Mouse (Mus musculus): ENCODE measurements around the gene Cbx6. TPM values are rescaled to one million over a fixed set of nuclear protein-coding genes. Genes with fewer than 3 reads are reported as not detected.
A peak's percentile ranks its signal among the peaks of the same experiment; 100 is the strongest.
"Not testable (repeated sequence)": the region's sequence is repeated elsewhere in the genome, so short reads cannot be mapped to it uniquely, and the experiment has no call there.

Gene Cbx6
- total RNA-seq, 2 experiments from 2014 or later: 7.0 to 7.8 TPM

GRCm38 (mm10) chr15:79832064-79832900 lies 2.2 kb downstream of the Cbx6 start:
- peak; percentile 78 for DNase-seq (ENCODE audit: low spot score)

GRCm38 (mm10) chr15:79830388-79830787 lies 4.1 kb downstream of the Cbx6 start:
- peak; percentile 78 for DNase-seq (ENCODE audit: low spot score)

- no peak for DNase-seq (ENCODE audit: low spot score)
Observed at GRCm38 (mm10) chr15:79829431-79829830, 5.1 kb downstream of the Cbx6 start.

GRCm38 (mm10) chr15:79828366-79829035 lies 6.0 kb downstream of the Cbx6 start:
- DNase-seq (ENCODE audit: low spot score): no peak

- no peak for DNase-seq (ENCODE audit: low spot score)
Observed at GRCm38 (mm10) chr15:79827778-79828210, 6.7 kb downstream of the Cbx6 start.

- no peak for DNase-seq (ENCODE audit: low spot score)
Observed at GRCm38 (mm10) chr15:79827061-79827777, 7.3 kb downstream of the Cbx6 start.

GRCm38 (mm10) chr15:79826221-79826935 lies 8.1 kb downstream of the Cbx6 start:
- no peak for DNase-seq (ENCODE audit: low spot score)

DNA sequence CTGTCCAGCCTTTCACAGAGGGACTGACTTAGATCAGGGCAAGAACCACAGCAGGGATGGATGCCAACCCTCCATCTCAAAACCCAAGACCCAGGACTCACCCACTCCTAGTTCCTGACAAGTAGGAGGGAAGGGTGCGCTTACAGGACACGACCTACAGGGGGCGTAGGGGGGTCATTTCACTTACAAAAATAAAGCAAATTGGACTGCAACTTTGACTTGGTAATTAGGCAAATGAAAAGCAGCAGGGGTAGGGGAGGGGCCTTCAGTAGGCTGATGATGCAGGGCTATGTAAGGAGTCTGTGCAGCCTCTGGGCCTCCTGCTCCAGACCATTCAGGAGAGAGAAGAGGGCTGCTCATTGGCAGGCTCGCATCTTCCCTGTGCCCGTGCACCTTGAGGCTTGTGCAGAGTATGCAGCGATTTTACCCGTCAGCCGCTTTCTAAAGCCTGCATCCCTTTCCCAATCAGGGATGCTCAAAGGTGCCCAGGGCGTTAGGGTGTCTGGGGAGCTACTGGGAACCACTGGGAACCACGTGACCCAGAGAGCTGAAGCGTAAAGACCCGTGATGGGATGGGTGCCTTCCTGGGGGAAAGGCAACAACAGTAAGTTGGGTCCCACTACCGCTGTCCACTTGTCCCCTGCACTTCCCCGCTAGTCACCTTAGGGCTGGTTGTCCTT lies 9.2 kb downstream of the Cbx6 start:
- no peak for DNase-seq (ENCODE audit: low spot score)

DNA sequence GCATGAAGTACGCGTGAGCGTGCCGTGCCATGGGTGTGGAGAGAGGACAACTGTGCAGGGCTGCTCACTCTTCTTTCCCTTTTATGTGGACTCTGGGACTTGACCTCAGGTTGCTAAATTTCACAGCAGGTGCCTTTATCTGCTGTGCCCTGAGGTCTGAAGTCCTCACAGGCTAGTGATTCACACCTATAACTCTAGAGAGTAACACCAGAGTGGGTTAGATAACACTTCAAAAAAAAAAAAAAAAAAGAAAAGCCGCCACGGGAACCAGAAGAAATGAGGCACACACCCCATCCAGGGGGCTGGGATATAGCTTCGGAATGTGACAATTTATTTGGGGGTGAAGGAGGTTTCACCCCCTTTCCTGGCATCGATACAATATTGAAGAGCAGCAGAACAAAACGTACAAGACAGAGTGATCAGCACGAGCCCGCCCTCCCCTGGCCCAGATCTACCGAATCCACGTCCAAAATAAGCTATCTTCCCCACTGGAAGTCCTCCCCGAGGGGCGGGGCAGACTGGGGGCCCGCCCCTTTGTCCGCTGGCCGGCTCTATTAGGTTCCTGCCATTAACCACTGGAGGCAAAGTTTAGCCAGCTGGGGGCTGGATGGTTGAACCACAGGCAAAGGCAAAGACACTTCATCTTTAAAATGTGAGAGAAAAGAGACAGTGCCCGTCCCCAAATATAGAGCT lies 10.8 kb downstream of the Cbx6 start:
- peak; percentile 67 for DNase-seq (ENCODE audit: low spot score)

- no peak for DNase-seq (ENCODE audit: low spot score)
Observed at GRCm38 (mm10) chr15:79822265-79823199, 12.0 kb downstream of the Cbx6 start.

GRCm38 (mm10) chr15:79818325-79818724 lies 16.2 kb downstream of the Cbx6 start:
- DNase-seq (ENCODE audit: low spot score): no peak

DNA sequence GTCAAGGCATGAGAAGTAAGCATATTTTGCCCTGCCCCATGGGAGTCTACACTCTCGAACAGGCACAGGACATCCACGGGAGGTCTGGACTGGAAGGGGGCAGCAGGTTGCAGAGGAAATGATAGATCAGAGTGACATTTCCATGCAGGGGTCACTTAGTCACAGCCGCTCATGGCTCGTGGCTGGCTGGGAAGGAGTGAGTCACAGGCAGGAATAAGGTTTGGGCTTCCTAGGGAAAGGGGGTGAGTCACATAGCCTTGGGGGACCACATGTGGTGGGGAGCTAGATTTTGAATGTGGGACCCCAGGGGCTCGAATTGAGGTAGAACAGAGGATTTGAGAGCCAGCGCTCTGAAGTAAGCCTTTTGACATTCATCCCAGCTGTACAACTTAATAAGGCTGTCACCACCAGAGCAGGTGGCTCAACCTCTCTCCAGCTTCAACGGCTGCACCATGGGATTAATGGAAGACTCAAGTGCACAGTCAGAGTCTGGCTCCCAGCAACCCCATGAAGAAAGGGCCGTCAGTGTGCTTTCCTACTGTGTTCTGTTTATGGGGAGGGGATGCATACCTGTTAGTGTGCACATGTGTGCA lies 20.7 kb downstream of the Cbx6 start:
- no peak for DNase-seq (ENCODE audit: low spot score)

GRCm38 (mm10) chr15:79812840-79813239 lies 21.6 kb downstream of the Cbx6 start:
- not testable (repeated sequence) for DNase-seq (ENCODE audit: low spot score)

DNA sequence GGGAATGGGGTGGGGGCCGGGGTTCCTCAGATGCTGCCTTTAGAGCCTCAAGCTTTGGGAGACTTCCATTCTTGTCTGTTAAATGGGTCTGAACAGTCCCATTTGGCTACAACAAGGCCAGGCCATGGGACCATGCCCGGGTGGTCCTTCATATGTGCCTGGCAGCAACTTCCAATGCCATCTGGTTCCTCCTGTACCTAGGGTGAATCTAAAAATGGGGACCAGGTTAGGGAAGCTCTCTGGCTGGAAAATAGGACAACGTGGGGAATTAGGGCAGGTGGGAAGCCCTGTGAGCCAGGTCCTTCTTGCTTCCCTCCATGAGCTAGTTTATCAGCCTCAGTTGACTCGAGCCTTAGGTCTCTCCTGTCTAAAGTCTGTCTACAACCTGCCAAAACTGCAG lies 23.5 kb downstream of the Cbx6 start:
- DNase-seq (ENCODE audit: low spot score): no peak

DNA sequence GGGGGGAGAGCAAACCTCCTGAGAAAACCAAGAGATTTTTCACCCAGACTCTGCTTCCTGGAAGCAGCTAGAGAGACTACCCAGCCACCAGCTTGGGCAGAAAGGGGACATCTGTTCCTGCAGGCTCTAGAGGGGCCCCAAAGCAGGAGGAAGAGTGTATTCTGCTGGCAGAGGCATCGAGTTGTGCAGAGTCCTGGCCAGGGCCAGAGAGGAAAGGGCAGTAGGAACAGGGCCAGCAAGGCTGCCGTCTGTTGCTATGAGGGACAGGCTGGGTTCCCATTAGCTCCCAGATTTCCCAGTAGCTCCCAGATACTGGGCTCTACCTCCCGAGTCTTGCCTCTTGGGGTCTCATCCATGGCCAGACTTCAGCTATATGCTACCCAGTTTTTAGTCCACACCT lies 24.4 kb downstream of the Cbx6 start:
- DNase-seq (ENCODE audit: low spot score): no peak

DNA sequence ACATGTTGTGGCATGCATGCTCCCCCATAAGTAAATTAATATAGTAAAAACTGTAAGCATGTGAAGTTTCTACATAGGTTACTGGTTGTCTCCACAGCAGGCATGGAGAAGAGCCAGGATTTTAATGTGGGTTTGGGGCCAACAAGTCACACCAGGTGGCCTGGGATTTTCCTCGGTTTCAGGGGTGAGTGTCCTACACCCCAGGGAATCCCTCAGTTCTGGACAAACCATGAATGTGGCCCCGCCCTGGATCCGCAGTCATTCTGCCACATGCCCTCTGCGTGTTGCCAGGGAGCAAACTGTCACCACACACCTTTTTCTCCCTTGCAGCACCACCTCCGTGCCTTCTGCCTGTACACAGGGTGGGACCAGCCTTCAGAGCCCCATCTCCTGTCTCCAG lies 25.8 kb downstream of the Cbx6 start:
- DNase-seq (ENCODE audit: low spot score): no peak

DNA sequence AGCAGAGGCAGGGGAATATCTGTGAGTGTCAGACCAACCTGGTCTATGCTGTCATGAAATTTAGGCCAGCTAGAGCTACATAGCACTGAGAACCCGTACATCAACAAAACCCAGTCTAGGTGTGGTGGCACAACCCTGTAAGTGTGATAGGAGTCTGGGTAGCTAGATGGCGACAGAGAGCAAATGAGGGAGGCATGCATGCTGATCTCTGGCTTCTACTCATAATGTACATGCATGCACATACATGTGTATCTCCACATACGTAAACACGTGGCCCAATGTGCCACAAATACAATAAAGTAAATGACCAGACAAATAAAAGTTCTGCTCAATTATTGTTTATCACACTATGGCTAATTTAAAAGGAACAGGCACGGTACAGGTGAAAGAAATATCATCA lies 26.4 kb downstream of the Cbx6 start:
- DNase-seq (ENCODE audit: low spot score): peak; percentile 44

- DNase-seq (ENCODE audit: low spot score): no peak
Observed at GRCm38 (mm10) chr15:79807050-79807449, 27.4 kb downstream of the Cbx6 start.

DNA sequence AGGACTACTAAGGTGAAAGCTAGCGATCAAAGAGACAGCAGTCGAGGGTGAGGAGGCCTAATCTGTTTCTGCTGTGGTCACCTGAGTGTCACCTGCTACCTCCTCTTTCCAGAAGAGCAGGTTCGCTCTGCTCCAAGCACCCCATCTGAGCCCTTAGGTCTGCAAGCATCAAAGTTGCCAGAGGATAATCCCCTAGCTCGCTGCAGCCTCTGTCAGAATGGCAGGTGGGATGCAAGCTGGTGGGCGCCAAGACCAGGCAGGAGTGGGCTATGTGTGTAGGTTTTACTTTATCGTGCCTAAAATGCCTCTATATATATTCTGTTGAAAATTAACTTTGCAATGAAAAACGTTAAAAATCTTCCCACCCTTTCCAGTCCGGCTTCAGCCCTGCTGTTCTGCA lies 29.2 kb downstream of the Cbx6 start:
- DNase-seq (ENCODE audit: low spot score): no peak
